Mouse (Mus musculus) lung, postnatal 0 days (tissue): ENCODE results near the gene Gm49366. TPM values are rescaled to one million over a fixed set of nuclear protein-coding genes. Genes with fewer than 3 reads are reported as not detected.
"Not testable (repeated sequence)": the region's sequence is repeated elsewhere in the genome, so short reads cannot be mapped to it uniquely, and the experiment has no call there.

Experiments used
- ATAC-seq: fragments of 200-750 bp; cut with Nextera tagmentation; 2 replicates; pipeline ENCODE4 v1.8.0; 2017; ENCODE audit warnings: moderate library complexity
- DNase-seq: peaks from one replicate; pipeline ENCODE4 v3.0.0-alpha.2; 2016; ENCODE audit warnings: low spot score
- H3K27ac ChIP-seq: fragments of 300-500 bp; sonication (generic); 2 replicates; pipeline ENCODE4 v1.5.1; 2014; ENCODE audit warnings: antibody characterized with exemption, mild to moderate bottlenecking, low read length, mixed read lengths
- H3K27me3 ChIP-seq: fragments of 300-500 bp; sonication (generic); replicated peaks from 2 replicates; pipeline ENCODE4 v1.6.1; 2014; ENCODE audit warnings: low read length, mixed read lengths; ENCODE audit not compliant: insufficient read depth
- H3K36me3 ChIP-seq: fragments of 300-500 bp; sonication (generic); 2 replicates; pipeline ENCODE4 v1.6.1; 2014; ENCODE audit warnings: low read length, mixed read lengths; ENCODE audit not compliant: insufficient read depth
- H3K4me1 ChIP-seq: fragments of 300-500 bp; sonication (generic); 2 replicates; pipeline ENCODE4 v1.6.1; 2014; ENCODE audit warnings: antibody characterized with exemption, low read depth, low read length, mixed read lengths; ENCODE audit not compliant: insufficient read depth
- H3K4me2 ChIP-seq: fragments of 300-500 bp; sonication (generic); replicated peaks from 2 replicates; pipeline ENCODE4 v1.6.1; 2014; ENCODE audit warnings: low read depth, mild to moderate bottlenecking, low read length, moderate library complexity, mixed read lengths
- H3K4me3 ChIP-seq: fragments of 300-500 bp; sonication (generic); 2 replicates; pipeline ENCODE4 v1.5.1; 2014; ENCODE audit warnings: low read depth, low read length
- H3K9ac ChIP-seq: fragments of 300-500 bp; sonication (generic); replicated peaks from 2 replicates; pipeline ENCODE4 v1.6.1; 2014; ENCODE audit warnings: low read depth, mild to moderate bottlenecking
- H3K9me3 ChIP-seq: fragments of 300-500 bp; sonication (generic); 2 replicates; pipeline ENCODE4 v1.6.1; 2016; ENCODE audit warnings: low read length, mixed read lengths
- CTCF ChIP-seq: IDR thresholded peaks from 2 replicates; pipeline ENCODE4 v1.5.1; 2016; ENCODE audit warnings: antibody characterized with exemption, mild to moderate bottlenecking
- EP300 ChIP-seq: IDR thresholded peaks from 2 replicates; pipeline ENCODE4 v1.6.1; 2016; ENCODE audit warnings: antibody characterized with exemption, mild to moderate bottlenecking, control low read depth
- WGBS: fragments of 180-500 bp; shearing (Covaris S2); extraction: QIAGEN DNeasy Blood & Tissue Kit; methylation state at CpG from one replicate; pipeline ENCODE4 v1.1.7; 2014; 5-methylcytosine and 5-hydroxymethylcytosine counted together
- polyA plus RNA-seq: library from polyadenylated mRNA; unstranded; fragments of >200 nt; fragmentation: Nextera tagmentation; extraction: Ambion mirVana; gene quantifications from 2 replicates; pipeline ENCODE4 v1.2.1, GENCODE M21; 2015

Gm49366 gene
- polyA plus RNA-seq, 1 experiment from 2014 or later: not detected

- ATAC-seq: no peak
- peak; percentile 53 for TF ChIP-seq CTCF
- TF ChIP-seq EP300: no peak
- Histone ChIP-seq H3K27me3 (no peaks in the 10 kb centered on the region), H3K4me3 (no peak overlapping the region), H3K27ac (no peak overlapping the region), H3K36me3 (no peaks in the 10 kb centered on the region; the same call in 1 of the 2 replicates), H3K9me3 (no peaks in the 10 kb centered on the region), H3K4me1 (peaks cover 5% of the 10 kb centered on the region; the same call in 1 of the 2 replicates), H3K9ac (no peak overlapping the region), H3K4me2 (no peak overlapping the region)
- DNase-seq: peak; percentile 19
- 62% methylated on average over 6 of the region's 6 CpGs for WGBS
These were observed 25.6 kb upstream of the Gm49366 start for GRCm38 (mm10) chr12:84013130-84013529.

GRCm38 (mm10) chr12:84013701-84014100 is 25.0 kb upstream of the Gm49366 start:
- no peak overlapping the region for H3K4me2 ChIP-seq
- H3K9ac ChIP-seq: no peak overlapping the region
- 91% methylated on average over 7 of the region's 7 CpGs for WGBS
- H3K27me3 ChIP-seq: no peaks in the 10 kb centered on the region
- ATAC-seq: no peak
- no peaks in the 10 kb centered on the region; the same call in 1 of the 2 replicates for H3K36me3 ChIP-seq
- TF ChIP-seq EP300 (no peak), CTCF (no peak)
- H3K9me3 ChIP-seq: no peaks in the 10 kb centered on the region
- no peak overlapping the region for H3K27ac ChIP-seq
- H3K4me1 ChIP-seq: peaks cover 5% of the 10 kb centered on the region; the same call in 1 of the 2 replicates
- no peak overlapping the region for H3K4me3 ChIP-seq
- DNase-seq: no peak

- H3K27ac ChIP-seq, H3K9me3 ChIP-seq, H3K27me3 ChIP-seq, H3K4me1 ChIP-seq, H3K4me3 ChIP-seq, H3K9ac ChIP-seq, H3K36me3 ChIP-seq, H3K4me2 ChIP-seq: not testable (repeated sequence)
- ATAC-seq: peak; percentile 91
- DNase-seq: peak; percentile 92
- 20% methylated on average over 7 of the region's 7 CpGs for WGBS
These were observed 18.2 kb upstream of the Gm49366 start for GRCm38 (mm10) chr12:84020528-84020927.

- not testable (repeated sequence) for H3K27ac ChIP-seq, H3K4me3 ChIP-seq, H3K27me3 ChIP-seq, DNase-seq, H3K4me2 ChIP-seq, ATAC-seq, H3K36me3 ChIP-seq, H3K9ac ChIP-seq, H3K4me1 ChIP-seq, H3K9me3 ChIP-seq
- WGBS: 84% methylated on average over 4 of the region's 4 CpGs
These were observed 16.5 kb upstream of the Gm49366 start for GRCm38 (mm10) chr12:84022266-84022665.

GRCm38 (mm10) chr12:84023052-84023745 is 15.5 kb upstream of the Gm49366 start:
- Histone ChIP-seq H3K4me3 (no peak overlapping the region), H3K9me3 (no peaks in the 10 kb centered on the region), H3K27me3 (no peaks in the 10 kb centered on the region), H3K27ac (no peak overlapping the region), H3K9ac (no peak overlapping the region), H3K4me1 (no peaks in the 10 kb centered on the region), H3K36me3 (no peaks in the 10 kb centered on the region), H3K4me2 (no peak overlapping the region)
- 72% methylated on average over 9 of the region's 9 CpGs for WGBS
- no peak for TF ChIP-seq EP300
- no peak for TF ChIP-seq CTCF
- DNase-seq (peak; percentile 9), ATAC-seq (no peak)

- no peak for TF ChIP-seq EP300
- no peak for TF ChIP-seq CTCF
- H3K9ac ChIP-seq: no peak overlapping the region
- H3K9me3 ChIP-seq: no peaks in the 10 kb centered on the region
- WGBS: 80% methylated on average over 7 of the region's 7 CpGs
- H3K4me3 ChIP-seq: no peak overlapping the region
- H3K4me2 ChIP-seq: no peak overlapping the region
- no peak overlapping the region for H3K27ac ChIP-seq
- H3K4me1 ChIP-seq: no peaks in the 10 kb centered on the region
- no peak for ATAC-seq
- DNase-seq: no peak
- H3K36me3 ChIP-seq: no peaks in the 10 kb centered on the region
- H3K27me3 ChIP-seq: no peaks in the 10 kb centered on the region
These were observed 12.8 kb upstream of the Gm49366 start for GRCm38 (mm10) chr12:84025888-84026287.

GRCm38 (mm10) chr12:84028328-84028727 is 10.4 kb upstream of the Gm49366 start:
- H3K4me1 ChIP-seq, H3K36me3 ChIP-seq, H3K27ac ChIP-seq, H3K9me3 ChIP-seq, H3K9ac ChIP-seq, H3K27me3 ChIP-seq, H3K4me2 ChIP-seq, DNase-seq, H3K4me3 ChIP-seq, ATAC-seq: not testable (repeated sequence)
- WGBS: 66% methylated on average over 3 of the region's 3 CpGs

- not testable (repeated sequence) for H3K4me2 ChIP-seq, H3K27me3 ChIP-seq, H3K36me3 ChIP-seq, H3K9me3 ChIP-seq, DNase-seq, H3K4me1 ChIP-seq, H3K9ac ChIP-seq, ATAC-seq, H3K4me3 ChIP-seq, H3K27ac ChIP-seq
- WGBS: 92% methylated on average over 1 of the region's 1 CpGs
These were observed 9.7 kb upstream of the Gm49366 start for GRCm38 (mm10) chr12:84029043-84029442.
